Mouse (Mus musculus) ES-E14 (cell line): ENCODE data around the gene Ipo11.

ENCODE experiments used
- HCFC1 ChIP-seq: IDR thresholded peaks from 2 replicates; pipeline ENCODE4 v1.6.1; 2012; ENCODE audit warnings: low read length, inconsistent platforms, borderline replicate concordance; ENCODE audit not compliant: insufficient read depth
- MAFK ChIP-seq: IDR thresholded peaks from 2 replicates; pipeline ENCODE4 v1.6.1; 2014; ENCODE audit warnings: mild to moderate bottlenecking, low read depth, low read length, inconsistent platforms; ENCODE audit not compliant: insufficient read depth

GRCm38 (mm10) chr13:106893196-106893595, 43.6 kb downstream of the Ipo11 start:
- TF ChIP-seq MAFK (no peak), HCFC1 (no peak)
